Mouse (Mus musculus): ENCODE results near the gene Slco4c1.

- TF ChIP-seq CTCF (IDR thresholded peaks at IDR 0.05; ENCODE audit: low read depth, low read length) (no peak), POLR2AphosphoS5 (IDR thresholded peaks at IDR 0.05; ENCODE audit: insufficient replicate concordance, low read depth, low read length) (no peak), GATA1 (IDR thresholded peaks at IDR 0.05; ENCODE audit: borderline replicate concordance, low read length) (no peak), GATA2 (IDR thresholded peaks at IDR 0.05; ENCODE audit: borderline replicate concordance, low read depth, low read length) (no peak), TAL1 (conservative IDR thresholded peaks at IDR 0.05; ENCODE audit: low read depth, low read length) (no peak)
Measured at GRCm38 (mm10) chr1:96846727-96847126, 25.2 kb downstream of the Slco4c1 start.
